Mouse (Mus musculus): ENCODE measurements around the gene Dysf. TPM values are rescaled to one million over a fixed set of nuclear protein-coding genes. Genes with fewer than 3 reads are reported as not detected.

Gene Dysf
- polyA plus RNA-seq, 1 experiment from 2014 or later: 5.7 TPM

DNA sequence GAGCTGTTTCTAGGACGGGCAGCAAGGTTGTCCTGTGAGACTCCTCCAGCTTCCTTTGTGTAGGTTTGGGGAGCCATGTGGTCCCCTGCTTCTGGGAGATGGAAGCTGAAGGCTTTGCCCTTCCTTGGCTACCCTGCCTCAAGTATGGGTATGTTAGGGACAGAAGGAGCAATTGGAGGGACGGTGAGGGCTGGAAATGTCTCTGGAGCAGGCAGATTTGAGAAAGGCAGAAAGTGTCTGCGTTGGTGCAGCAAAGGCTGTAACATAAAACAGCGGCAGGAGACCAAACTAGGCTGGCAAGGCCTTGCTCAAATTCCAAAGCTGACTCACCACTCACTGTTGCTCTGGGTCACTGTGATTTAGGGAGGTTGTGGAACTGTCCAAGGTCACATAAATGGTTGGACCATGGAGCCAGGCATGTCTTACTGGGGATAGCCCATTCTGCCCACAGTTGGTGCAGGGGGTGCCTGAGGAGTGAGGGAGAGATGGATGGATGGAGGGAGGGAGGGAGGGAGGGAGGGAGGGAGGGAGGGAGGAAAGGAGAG, 148.2 kb downstream of the Dysf start:
- ATAC-seq: no peak
- Histone ChIP-seq H3K27ac (ENCODE audit: low read length) (no peak overlapping the region), H3K9me3 (ENCODE audit: control insufficient read depth, low read length) (no peaks in the 10 kb centered on the region), H3K4me2 (ENCODE audit: low read depth, low read length) (no peak overlapping the region), H3K4me3 (ENCODE audit: low read length) (no peak overlapping the region), H3K9ac (ENCODE audit: low read depth, low read length) (no peak overlapping the region), H3K27me3 (replicated peaks; ENCODE audit: control insufficient read depth, insufficient read depth, low read length) (no peaks in the 10 kb centered on the region), H3K36me3 (ENCODE audit: control insufficient read depth, insufficient read depth, low read length) (no peaks in the 10 kb centered on the region), H3K4me1 (ENCODE audit: control insufficient read depth, insufficient read depth, low read length) (no peaks in the 10 kb centered on the region)
- WGBS: 70% methylated on average over 4 of the region's 4 CpGs

DNA sequence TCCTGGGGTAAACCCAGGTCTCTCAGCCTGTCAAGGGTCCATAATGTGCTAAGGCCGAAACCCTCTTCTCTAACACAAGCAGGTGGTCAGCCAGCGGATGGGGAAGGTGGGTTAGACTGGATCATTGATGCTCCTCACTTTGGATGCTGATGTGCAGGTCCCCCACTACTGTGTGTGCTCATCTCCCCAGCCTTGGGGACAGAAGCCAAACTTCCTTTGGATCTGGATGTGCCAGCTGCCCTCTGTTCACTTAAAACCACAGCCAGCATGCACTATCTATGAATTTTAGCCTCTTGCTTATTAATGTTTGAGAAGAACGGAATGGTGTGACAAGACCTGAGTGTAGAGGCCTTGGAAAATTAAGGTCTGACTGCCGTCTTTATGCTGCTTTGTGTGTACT, 150.7 kb downstream of the Dysf start:
- Histone ChIP-seq H3K27me3 (replicated peaks; ENCODE audit: control insufficient read depth, insufficient read depth, low read length) (no peaks in the 10 kb centered on the region), H3K9me3 (ENCODE audit: control insufficient read depth, low read length) (no peaks in the 10 kb centered on the region), H3K4me2 (ENCODE audit: low read depth, low read length) (no peak overlapping the region), H3K9ac (ENCODE audit: low read depth, low read length) (no peak overlapping the region), H3K4me1 (ENCODE audit: control insufficient read depth, insufficient read depth, low read length) (no peaks in the 10 kb centered on the region), H3K36me3 (ENCODE audit: control insufficient read depth, insufficient read depth, low read length) (no peaks in the 10 kb centered on the region), H3K4me3 (ENCODE audit: low read length) (no peak overlapping the region), H3K27ac (ENCODE audit: low read length) (no peak overlapping the region)
- ATAC-seq: no peak
- WGBS: 91% methylated on average over 4 of the region's 4 CpGs

DNA sequence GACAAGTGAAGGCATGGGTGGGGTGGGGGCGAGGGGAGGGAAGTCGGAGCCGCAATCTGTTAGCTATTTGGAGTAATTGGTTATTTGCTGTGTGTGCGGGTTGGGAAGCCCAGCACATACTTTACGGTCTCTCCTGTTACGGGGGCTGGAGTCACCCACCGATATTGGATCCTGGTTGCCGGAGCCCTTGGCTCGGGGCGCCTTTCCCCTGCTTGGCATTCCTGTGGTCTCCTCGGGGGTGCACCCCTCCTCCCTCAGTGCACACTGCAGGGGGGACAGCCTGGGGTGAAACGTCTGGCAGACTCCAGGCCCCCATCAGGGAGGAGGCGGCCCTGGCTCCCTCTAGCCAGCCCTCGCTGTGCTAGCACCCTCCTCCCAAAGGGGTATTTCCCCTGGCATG, 159.2 kb downstream of the Dysf start:
- Histone ChIP-seq H3K4me3 (ENCODE audit: low read length) (no peak overlapping the region), H3K27ac (ENCODE audit: low read length) (no peak overlapping the region), H3K27me3 (replicated peaks; ENCODE audit: control insufficient read depth, insufficient read depth, low read length) (no peaks in the 10 kb centered on the region), H3K9ac (ENCODE audit: low read depth, low read length) (no peak overlapping the region), H3K9me3 (ENCODE audit: control insufficient read depth, low read length) (no peaks in the 10 kb centered on the region), H3K36me3 (ENCODE audit: control insufficient read depth, insufficient read depth, low read length) (no peaks in the 10 kb centered on the region), H3K4me2 (ENCODE audit: low read depth, low read length) (no peak overlapping the region), H3K4me1 (ENCODE audit: control insufficient read depth, insufficient read depth, low read length) (no peaks in the 10 kb centered on the region)
- WGBS: 83% methylated on average over 14 of the region's 14 CpGs
- ATAC-seq: no peak

GRCm38 (mm10) chr6:84168571-84168970, 160.2 kb downstream of the Dysf start:
- H3K4me2 ChIP-seq (ENCODE audit: low read depth, low read length): no peak overlapping the region
- ATAC-seq: no peak
- 93% methylated on average over 1 of the region's 1 CpGs for WGBS
- H3K9ac ChIP-seq (ENCODE audit: low read depth, low read length): no peak overlapping the region
- no peak overlapping the region for H3K27ac ChIP-seq (ENCODE audit: low read length)
- H3K4me3 ChIP-seq (ENCODE audit: low read length): no peak overlapping the region
- no peaks in the 10 kb centered on the region for H3K4me1 ChIP-seq (ENCODE audit: control insufficient read depth, insufficient read depth, low read length)
- no peaks in the 10 kb centered on the region for H3K9me3 ChIP-seq (ENCODE audit: control insufficient read depth, low read length)
- no peaks in the 10 kb centered on the region for H3K27me3 ChIP-seq (replicated peaks; ENCODE audit: control insufficient read depth, insufficient read depth, low read length)
- no peaks in the 10 kb centered on the region for H3K36me3 ChIP-seq (ENCODE audit: control insufficient read depth, insufficient read depth, low read length)

DNA sequence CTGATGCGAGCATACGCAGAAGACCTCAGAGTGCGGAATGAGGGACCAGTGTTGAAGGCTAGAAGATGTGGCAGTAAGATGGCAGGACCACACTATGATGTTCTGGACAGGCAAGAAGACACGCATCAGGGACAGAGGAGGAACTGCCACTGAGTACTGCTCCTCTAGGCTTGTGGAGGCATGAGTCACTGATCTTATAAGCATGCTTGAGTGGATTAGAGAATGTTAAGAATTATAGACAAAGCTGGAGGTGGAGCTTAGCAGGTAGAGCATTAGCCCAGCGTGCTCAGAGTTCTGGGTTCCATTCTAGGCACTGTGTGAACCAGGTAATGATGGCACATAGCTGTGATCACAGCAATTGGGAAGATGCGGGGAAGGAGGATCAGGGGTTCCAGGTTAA, 165.2 kb downstream of the Dysf start:
- Histone ChIP-seq H3K27me3 (replicated peaks; ENCODE audit: control insufficient read depth, insufficient read depth, low read length) (no peaks in the 10 kb centered on the region), H3K36me3 (ENCODE audit: control insufficient read depth, insufficient read depth, low read length) (no peaks in the 10 kb centered on the region), H3K4me2 (ENCODE audit: low read depth, low read length) (no peak overlapping the region), H3K4me1 (ENCODE audit: control insufficient read depth, insufficient read depth, low read length) (no peaks in the 10 kb centered on the region), H3K27ac (ENCODE audit: low read length) (no peak overlapping the region), H3K4me3 (ENCODE audit: low read length) (no peak overlapping the region), H3K9ac (ENCODE audit: low read depth, low read length) (no peak overlapping the region), H3K9me3 (ENCODE audit: control insufficient read depth, low read length) (no peaks in the 10 kb centered on the region)
- 93% methylated on average over 6 of the region's 6 CpGs for WGBS
- ATAC-seq: no peak

- Histone ChIP-seq H3K9me3 (ENCODE audit: control insufficient read depth, low read length) (no peaks in the 10 kb centered on the region), H3K9ac (ENCODE audit: low read depth, low read length) (no peak overlapping the region), H3K36me3 (ENCODE audit: control insufficient read depth, insufficient read depth, low read length) (no peaks in the 10 kb centered on the region), H3K4me3 (ENCODE audit: low read length) (no peak overlapping the region), H3K27me3 (replicated peaks; ENCODE audit: control insufficient read depth, insufficient read depth, low read length) (no peaks in the 10 kb centered on the region), H3K4me2 (ENCODE audit: low read depth, low read length) (no peak overlapping the region), H3K4me1 (ENCODE audit: control insufficient read depth, insufficient read depth, low read length) (no peaks in the 10 kb centered on the region), H3K27ac (ENCODE audit: low read length) (no peak overlapping the region)
- 62% methylated on average over 5 of the region's 5 CpGs for WGBS
- no peak for ATAC-seq
These were observed 170.5 kb downstream of the Dysf start for GRCm38 (mm10) chr6:84178776-84179405.

GRCm38 (mm10) chr6:84181452-84181851, 173.1 kb downstream of the Dysf start:
- no peaks in the 10 kb centered on the region for H3K4me1 ChIP-seq (ENCODE audit: control insufficient read depth, insufficient read depth, low read length)
- H3K9me3 ChIP-seq (ENCODE audit: control insufficient read depth, low read length): no peaks in the 10 kb centered on the region
- no peak for ATAC-seq
- H3K9ac ChIP-seq (ENCODE audit: low read depth, low read length): no peak overlapping the region
- H3K27ac ChIP-seq (ENCODE audit: low read length): no peak overlapping the region
- H3K27me3 ChIP-seq (replicated peaks; ENCODE audit: control insufficient read depth, insufficient read depth, low read length): no peaks in the 10 kb centered on the region
- H3K36me3 ChIP-seq (ENCODE audit: control insufficient read depth, insufficient read depth, low read length): no peaks in the 10 kb centered on the region
- no peak overlapping the region for H3K4me3 ChIP-seq (ENCODE audit: low read length)
- no peak overlapping the region for H3K4me2 ChIP-seq (ENCODE audit: low read depth, low read length)
- WGBS: 37% methylated on average over 4 of the region's 4 CpGs

- ATAC-seq: no peak
- no peaks in the 10 kb centered on the region for H3K27me3 ChIP-seq (replicated peaks; ENCODE audit: control insufficient read depth, insufficient read depth, low read length)
- 46% methylated on average over 6 of the region's 6 CpGs for WGBS
These were observed 183.4 kb downstream of the Dysf start for GRCm38 (mm10) chr6:84191656-84192250.

GRCm38 (mm10) chr6:84196511-84196910, 188.1 kb downstream of the Dysf start:
- no peak overlapping the region for H3K4me2 ChIP-seq (ENCODE audit: low read depth, low read length)
- no peak overlapping the region for H3K27ac ChIP-seq (ENCODE audit: low read length)
- WGBS: 92% methylated on average over 5 of the region's 5 CpGs
- ATAC-seq: no peak
- H3K4me3 ChIP-seq (ENCODE audit: low read length): no peak overlapping the region
- no peaks in the 10 kb centered on the region for H3K36me3 ChIP-seq (ENCODE audit: control insufficient read depth, insufficient read depth, low read length)
- no peaks in the 10 kb centered on the region for H3K27me3 ChIP-seq (replicated peaks; ENCODE audit: control insufficient read depth, insufficient read depth, low read length)
- H3K4me1 ChIP-seq (ENCODE audit: control insufficient read depth, insufficient read depth, low read length): no peaks in the 10 kb centered on the region
- H3K9ac ChIP-seq (ENCODE audit: low read depth, low read length): no peak overlapping the region
- no peaks in the 10 kb centered on the region for H3K9me3 ChIP-seq (ENCODE audit: control insufficient read depth, low read length)

More at GRCm38 (mm10) chr6:84191656-84192250, 183.4 kb downstream of the Dysf start:
- no peaks in the 10 kb centered on the region for H3K36me3 ChIP-seq (ENCODE audit: control insufficient read depth, insufficient read depth, low read length)
- H3K4me1 ChIP-seq (ENCODE audit: control insufficient read depth, insufficient read depth, low read length): no peaks in the 10 kb centered on the region
- H3K9ac ChIP-seq (ENCODE audit: low read depth, low read length): no peak overlapping the region
- no peak overlapping the region for H3K4me2 ChIP-seq (ENCODE audit: low read depth, low read length)
- no peak overlapping the region for H3K4me3 ChIP-seq (ENCODE audit: low read length)
- no peak overlapping the region for H3K27ac ChIP-seq (ENCODE audit: low read length)
- H3K9me3 ChIP-seq (ENCODE audit: control insufficient read depth, low read length): no peaks in the 10 kb centered on the region

Measured in intestine, embryonic 16.5 days (tissue).